Mouse (Mus musculus): ENCODE data around the gene Pias3.
"Not testable (repeated sequence)": the region's sequence is repeated elsewhere in the genome, so short reads cannot be mapped to it uniquely, and the experiment has no call there.

Pias3 gene

DNA sequence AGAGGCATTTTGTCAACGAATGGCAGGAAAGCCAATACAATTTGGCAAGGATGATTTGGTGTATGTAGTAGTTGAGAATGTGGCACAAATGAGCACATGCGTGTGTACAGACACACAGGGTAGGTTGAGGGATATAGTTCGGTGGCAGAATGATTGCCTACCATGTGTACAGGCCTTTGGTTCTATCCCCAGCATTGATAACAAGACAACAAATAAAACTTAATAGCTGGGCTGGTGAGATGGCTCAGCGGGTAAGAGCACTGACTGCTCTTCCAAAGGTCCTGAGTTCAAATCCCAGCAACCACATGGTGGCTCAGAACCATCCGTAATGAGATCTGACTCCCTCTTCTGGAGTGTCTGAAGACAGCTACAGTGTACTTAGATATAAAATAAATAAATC is 10.1 kb upstream of the Pias3 start:
- not testable (repeated sequence) for DNase-seq

DNA sequence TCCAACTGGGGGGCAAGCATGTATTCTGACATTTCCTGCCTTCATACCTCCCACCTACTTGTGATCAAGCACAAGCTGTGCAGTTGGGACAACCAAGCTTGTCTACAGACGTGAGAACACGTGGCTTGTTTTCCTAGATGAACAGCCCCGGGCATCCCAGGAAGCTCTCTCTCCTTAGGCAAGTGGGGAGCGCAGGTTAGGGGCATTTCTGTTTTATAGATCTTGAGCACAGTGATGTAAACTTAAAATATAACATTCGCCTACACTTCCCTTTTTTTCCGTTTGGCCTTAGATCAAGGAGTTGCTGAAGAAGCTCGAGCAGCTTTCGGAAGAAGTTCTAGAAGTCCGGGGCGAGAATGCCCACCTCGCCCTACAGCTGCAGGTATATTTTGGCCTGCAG is 7.3 kb upstream of the Pias3 start:
- DNase-seq: no peak

DNA sequence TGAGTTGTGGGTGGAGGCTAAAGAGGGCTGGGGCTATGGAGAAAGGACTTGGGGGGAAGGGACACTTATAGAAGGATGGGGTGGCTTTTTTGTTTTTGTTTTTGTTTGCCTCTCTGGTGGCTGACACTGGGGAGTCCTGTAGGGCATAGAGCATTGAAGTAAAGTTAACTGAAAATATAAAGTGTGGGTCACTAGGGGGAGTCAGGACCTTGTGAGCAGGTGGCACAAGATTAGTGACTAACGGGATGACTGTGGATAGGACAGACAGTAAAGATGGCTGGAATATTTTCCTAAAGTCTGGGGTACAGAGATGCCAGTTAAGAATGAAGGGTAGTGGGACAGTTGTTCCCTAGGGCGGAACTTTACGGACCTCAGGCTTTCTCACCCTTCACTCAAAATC is 5.9 kb upstream of the Pias3 start:
- no peak for DNase-seq

DNA sequence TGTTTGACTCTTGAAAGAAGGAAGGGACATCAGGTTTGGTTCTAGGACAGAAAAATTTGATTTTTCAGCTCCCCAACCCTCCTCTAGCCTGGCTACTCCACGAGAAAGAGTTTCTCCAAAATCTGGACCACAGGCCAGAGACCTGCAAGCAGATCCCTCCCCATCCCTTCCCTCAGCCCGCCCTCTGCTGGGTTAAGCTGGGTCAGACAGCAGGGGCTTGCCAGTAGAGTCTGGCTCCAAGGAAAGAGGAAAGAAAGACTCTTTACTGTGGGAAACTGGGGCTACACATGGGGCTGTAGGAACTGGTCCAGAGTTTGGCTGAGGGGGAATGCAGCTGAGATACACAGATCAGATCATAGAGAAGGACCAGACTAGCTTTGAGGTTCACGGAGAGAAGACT is 3.7 kb upstream of the Pias3 start:
- DNase-seq: peak; percentile 46

DNA sequence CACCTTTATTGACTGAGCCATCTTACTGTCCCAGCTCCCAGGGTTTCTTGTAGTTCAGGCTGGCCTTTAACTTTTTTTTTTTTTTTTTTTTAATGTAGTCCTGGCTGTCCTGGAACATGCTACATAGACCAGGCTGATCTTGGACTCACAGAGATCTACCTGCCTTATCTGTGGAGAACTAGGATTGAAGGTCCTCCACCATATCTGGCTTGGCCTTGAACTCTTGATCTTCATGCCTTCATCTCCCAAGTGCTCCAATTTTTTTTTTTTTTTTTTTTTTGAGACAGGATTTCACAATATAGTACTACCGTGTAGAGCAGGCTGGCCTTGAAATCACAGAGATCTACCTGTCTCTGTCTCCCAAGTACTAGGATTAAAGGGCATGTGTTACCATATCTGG is 2.6 kb upstream of the Pias3 start:
- no peak for DNase-seq

DNA sequence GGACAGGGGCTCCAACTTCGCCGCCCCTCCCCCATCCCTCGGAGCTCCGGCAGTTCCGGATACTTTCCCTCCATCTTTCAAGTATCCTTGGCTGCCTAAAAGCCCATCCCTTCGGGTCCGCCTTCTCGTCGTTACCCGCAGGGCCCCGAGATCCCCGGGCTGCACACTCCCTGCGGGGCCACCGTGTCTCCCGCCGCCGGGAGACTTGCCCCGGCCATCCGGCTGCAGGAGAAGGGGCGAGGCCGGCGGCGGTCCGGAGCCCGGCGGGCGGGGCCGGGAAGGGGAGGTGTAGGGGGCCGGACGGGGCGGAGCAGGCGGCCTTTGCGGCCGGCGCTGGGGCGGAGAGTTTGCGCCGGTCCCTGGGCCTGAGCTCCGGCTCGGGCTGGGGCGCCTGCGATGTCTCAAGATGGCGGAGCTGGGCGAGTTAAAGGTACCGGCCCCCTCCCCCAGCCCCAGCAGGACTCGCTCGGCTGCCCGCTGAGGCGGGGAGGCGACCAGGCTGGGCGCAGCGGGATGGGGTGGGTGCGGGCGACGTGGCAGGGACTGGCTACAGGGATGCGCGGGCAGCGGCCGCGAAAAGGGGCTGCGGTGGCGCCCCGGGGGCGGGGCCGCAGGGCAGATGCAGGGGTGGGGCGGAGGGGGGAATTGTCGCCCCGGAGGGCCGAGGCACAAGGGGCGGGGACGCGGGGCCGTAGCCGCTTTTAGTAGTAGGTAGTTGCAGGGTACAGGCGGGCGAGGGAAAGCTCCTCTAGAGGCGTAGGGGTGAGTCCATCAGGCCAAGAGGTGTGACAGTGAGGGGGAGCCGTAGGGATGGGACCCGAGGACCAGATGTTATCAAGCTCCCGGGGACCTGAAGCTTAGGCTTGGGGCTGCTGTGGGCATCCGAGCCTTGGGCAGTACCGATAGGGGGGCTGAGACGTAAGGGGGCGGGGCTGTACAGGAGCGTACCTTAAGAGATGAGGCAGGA is 865 bp downstream of the Pias3 start:
- peak; percentile 91 for DNase-seq

DNA sequence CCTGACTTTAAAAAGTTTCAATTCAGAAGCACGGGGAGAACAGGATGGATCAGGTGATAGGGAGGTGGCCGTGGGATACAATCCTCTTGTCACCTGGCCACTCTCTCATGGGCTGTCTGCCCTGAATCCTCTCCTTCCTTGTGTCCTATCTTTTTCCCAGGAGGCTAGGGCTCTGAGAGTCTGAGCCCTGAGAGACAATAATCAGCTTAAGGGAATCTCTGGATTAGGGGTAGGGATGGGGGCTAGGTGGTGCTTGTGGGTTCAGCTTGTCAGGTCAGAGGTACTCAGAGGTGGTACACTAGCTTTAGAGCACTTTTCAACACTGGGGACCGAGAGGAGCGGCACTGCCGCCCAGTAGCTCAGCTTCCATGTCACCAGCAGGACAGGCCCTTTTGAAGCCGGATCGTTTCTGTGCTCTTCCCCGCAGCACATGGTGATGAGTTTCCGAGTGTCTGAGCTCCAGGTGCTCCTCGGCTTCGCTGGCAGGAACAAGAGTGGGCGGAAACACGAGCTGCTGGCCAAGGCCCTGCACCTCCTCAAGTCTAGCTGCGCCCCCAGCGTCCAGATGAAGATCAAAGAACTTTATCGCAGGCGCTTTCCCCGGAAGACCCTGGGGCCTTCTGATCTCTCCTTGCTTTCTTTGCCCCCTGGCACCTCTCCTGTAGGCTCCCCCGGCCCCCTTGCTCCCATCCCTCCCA is 3.0 kb downstream of the Pias3 start:
- DNase-seq: no peak

DNA sequence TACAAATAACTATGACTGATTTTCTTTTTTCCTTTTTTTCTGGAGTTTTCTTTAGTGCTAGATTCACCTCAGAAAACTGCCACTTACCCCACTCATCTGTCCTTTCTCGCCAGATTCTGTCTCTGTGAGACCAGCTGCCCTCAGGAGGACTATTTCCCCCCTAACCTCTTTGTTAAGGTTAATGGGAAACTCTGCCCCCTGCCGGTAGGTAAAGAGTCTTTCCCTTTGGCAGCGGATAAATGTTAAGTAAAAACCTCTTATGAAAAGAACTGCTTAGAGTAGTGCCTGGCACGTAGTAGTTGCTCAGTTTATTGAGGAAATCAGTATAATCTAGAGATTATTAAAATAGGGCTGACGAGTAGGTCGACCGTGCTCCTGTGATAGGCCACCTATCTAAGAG is 4.2 kb downstream of the Pias3 start:
- peak; percentile 50 for DNase-seq

DNA sequence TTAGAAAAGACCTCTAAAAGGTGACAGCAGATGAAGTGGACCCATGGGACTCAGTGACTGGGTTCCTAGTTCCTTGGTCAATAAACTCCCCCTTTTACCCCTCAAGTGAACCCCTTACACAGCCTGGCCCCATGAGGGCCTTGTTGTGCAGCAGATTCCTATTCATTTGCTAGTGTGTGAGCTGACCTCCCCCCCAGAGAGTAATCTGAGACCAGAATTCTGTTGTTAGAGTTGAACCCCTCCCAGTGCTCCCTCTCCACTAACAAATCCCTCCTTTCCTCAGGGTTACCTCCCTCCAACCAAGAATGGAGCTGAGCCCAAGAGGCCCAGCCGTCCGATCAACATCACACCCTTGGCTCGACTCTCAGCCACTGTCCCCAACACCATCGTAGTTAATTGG is 4.8 kb downstream of the Pias3 start:
- DNase-seq: no peak

DNA sequence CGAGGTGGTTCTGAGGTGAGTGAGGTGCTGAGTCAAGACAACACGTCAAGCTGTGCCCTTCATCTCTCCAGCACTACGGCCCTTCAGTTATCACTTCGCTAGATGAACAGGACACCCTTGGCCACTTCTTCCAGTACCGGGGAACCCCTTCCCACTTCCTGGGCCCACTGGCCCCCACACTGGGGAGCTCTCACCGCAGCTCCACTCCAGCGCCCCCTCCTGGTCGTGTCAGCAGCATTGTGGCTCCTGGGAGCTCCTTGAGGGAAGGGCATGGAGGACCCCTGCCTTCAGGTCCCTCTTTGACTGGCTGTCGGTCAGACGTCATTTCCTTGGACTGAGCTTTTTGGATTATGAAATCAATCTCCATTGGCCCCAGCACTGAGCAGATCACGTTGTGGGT is 8.6 kb downstream of the Pias3 start:
- DNase-seq: peak; percentile 28

DNA sequence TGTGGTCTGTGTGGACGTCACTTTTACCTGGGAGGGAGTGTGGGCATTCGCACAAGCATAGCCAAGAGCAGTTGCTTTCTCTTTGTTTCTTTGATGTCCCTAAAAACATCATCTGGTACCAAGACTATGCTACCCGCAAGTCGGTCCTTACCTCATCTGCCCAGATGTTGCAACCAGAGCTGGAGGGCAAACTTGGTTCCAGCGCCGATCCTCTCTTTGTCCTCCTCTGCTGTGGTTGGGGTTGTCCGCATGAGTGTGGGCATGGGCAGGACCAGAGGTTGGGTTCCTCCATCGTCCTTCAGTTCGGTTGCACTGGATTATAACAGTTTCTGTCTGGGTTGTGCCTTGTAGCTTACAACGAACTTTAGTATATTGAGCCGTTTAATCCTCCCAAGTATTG is 10.0 kb downstream of the Pias3 start:
- DNase-seq: no peak

DNA sequence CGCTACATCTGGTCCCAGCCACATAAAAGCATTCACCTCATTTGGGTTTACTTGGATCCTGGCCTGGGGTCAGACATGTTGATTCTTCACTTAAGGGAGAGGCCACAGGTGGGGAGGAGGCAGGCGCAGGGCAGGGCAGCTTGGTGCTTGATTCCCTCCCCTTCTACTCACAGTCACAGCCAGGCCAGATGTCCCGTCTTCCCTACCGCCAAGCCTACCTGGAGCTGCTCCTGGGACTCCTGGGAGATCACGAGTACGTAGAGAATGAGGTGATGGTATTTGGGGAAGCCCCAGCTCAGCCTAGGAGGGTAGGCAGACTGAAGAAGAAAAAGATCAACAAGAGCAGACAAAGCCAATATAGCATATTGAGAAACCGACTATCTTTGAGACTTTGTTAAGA is 10.8 kb downstream of the Pias3 start:
- DNase-seq: no peak

DNA sequence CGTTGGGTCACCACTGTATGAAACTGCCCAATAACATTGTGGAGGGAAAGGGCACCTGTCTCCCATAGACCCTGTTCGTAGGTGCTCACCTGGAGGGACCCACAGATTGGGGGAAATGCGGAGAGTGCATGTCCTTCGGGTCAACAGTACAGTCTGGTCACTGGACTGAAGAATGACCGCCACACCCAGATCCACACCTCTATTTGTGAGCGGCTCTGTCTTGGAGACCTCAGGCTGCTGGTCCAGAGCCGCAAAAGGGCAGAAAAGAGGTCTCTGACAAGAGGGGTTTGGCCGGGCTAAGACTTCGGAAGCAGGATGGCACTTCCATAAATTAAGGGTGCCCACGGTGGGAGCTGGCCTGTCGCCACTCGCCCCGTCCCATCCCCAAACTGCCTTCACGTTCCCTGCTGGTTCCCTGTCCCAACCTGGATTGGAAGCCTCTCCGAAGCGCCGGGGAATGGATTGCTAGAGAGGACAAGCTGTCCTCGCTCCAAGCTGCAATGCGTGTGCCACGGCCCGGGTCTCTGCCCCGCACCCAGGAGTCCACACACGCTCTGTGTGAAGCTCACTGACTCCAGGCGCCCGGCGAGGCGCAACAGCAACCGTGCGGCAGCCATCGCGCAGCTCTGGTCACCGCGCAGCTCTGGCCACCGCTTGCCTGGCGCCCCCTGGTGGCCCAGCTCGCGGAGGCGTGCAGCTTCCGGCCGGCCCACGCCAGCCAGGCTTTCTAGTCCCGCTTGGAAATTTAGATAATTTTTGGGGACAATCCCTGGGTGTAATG is 11.9 kb downstream of the Pias3 start, which contains the start of gene Nudt17:
TSS of gene Nudt17 (minus strand) at position 660 of the 781 bp plus-strand sequence.
- peak; percentile 84 for DNase-seq

DNA sequence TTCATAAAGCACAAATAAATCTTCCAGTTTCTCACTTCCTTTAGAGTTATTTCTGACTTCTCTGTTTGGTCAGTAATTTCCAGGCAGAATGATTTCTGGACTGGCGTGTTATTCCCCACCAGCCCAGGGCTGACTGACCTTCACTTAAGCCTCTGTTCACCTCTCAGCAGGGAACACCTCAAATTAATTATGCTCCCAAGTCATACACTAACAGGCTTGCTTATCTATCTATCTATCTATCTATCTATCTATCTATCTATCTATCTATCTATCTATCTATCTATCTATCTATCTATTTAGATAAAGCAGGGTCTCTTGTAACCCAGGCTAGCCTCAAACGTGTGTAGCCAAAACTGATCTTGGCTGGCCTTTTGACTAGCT is 12.5 kb downstream of the Pias3 start:
- DNase-seq: no peak

DNA sequence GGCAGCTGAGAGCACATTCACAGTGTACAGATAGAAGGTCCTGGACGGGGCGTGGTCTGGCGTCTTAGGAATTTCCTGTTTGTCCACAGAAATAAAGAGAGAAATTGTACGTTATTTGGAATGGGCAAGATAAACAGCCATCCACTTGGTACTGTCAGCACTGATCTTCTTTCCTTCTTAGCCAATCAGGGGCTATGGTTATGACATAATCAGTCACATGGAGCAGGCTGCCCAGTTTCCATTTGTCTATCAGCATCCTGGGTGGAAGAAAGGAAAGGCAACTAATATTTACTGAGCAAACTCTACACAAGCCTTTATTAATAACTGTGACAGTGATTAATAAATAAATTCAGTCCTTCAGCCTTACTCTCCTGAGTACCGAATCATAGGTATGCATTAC is 18.1 kb downstream of the Pias3 start:
- no peak for DNase-seq

DNA sequence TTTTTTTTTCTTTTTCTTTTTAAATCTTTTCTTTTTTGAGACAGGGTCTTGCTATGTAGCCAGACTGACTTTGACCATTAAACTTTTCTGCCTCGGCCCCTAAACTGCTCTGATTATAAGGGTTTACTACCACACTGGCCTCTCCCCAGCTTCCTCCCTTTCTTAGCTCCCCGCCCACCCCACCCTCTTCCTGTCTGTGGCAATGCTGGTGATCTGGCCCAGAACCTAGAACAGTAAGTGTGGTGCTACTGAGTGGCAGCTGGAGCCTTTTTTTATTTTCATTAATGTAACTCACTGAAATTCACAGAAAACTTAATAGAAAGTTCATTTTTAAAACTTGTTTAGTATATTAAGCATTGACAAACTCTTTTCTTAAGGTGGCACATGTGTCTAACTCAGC is 19.7 kb downstream of the Pias3 start:
- DNase-seq: peak; percentile 25

DNA sequence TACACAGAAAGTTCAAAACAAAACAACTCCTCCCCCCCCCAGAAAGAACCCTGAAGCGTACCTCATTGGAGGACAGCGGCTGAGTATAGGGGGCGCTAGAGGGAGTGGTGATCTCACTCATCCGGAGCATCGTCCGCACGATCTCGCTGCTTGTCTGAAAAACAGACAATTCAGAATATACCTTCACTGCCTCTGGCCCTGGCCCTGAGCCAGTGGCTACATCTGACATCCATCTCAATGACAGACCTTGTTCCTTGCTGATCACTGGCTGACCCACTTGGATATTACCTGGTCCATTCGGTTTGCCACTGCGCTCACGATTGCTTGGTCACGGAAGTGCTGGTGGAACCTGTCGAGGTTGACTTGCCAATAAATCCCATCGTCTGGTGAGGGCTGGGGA is 23.0 kb downstream of the Pias3 start:
- DNase-seq: peak; percentile 44

DNA sequence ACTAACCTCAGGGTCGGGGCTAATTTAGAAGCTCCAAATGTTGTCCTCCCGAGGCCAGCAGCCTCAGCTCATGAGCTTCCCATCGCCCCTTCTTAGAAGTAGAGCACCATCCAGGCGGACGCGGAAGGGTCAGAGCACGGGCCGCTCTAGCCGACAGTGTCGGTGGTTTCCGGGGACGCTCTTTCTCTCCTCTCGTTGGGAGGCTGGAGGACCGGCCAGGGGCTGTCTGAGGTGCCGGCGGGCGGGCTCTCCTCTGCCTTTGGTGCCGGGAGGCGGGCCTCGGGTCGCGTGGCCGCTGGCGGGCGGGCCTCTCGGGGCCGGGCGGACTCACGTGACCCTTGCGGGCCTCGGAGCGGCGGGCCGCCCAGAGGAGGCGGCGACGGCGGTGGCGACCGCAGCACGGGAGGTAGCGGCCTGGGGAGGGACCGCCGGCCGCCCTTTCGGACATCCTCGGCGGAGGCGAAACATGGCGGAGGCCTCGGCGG is 31.2 kb downstream of the Pias3 start, which contains the start of the genes Polr3c and Rnf115:
TSS of gene Polr3c (minus strand) at position 286 of the 485 bp plus-strand sequence.
TSS of gene Rnf115 (plus strand) at position 322 of the 485 bp plus-strand sequence.
- peak; percentile 95 for DNase-seq

DNA sequence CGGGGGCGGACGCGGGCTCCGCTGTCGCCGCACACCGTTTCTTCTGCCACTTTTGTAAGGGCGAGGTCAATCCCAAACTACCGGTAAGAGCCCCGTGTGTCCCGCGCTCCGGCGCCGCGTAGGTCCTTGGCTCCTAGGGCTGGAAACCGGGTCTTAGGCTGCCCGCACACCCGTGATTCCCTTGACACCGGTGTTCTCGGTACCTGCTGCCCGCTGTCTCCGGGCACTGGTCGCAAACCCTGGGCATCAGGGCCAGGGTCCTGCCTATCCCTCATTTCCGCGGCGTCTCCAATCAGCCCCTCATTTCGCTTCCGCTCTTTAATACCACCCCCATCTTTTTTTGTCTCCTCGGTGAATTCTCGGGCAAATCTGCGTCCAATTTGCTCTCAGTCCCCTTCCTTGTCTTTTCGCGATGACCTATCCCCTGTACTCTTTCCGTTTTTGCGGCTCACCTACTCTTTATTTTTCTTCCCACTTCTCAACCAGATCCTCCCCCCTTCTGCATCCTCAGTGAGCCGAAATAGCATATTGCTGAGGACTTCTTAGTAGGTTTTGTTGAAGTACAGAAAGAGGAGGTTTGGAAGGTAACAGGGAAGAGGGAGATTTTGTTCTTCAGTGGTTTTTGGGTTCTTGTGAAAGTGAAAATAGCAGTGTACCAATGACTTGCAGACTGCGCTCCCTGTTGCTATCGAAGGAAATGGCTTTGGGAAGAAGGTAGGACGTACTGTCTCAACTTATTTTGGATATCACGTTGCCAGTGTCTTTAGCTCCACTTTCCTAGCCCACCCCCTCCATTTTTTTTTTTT is 31.8 kb downstream of the Pias3 start:
- DNase-seq: no peak

DNA sequence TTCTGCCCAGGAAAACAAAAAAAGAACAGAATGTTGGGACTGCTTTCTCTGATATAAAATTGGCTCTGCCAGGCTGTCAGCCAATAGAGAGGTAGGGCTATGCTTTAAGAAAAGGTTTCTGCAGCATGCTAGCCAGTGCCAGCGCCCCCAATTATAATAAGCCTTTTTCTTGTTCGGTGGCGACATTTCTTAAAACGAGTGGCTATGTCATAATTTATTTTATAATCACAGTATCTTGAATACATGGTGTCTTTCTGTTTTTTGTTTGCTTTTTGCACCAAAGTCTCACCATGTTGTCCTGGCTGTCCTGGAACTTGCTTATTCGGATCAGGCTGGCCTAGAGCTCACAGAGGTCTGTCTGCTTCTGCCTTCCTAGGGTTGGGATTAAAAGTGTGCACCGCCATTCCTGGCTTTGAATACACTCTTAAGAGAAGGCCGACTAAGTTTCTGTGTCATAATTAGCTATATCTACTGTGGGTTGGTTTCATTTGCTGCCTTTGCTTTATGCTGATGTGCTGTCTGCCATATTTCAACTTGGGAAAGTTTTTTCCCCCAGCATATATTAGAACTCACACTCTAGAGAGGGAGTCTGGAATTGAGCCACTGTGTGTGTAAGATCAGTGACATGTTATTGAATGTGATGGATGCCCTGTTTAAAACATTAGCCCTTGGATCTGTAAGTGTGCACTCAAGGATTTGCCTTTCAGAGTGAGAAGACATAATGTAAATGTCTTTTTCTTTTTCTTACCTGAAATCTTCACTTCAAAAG is 32.6 kb downstream of the Pias3 start:
- DNase-seq: no peak

DNA sequence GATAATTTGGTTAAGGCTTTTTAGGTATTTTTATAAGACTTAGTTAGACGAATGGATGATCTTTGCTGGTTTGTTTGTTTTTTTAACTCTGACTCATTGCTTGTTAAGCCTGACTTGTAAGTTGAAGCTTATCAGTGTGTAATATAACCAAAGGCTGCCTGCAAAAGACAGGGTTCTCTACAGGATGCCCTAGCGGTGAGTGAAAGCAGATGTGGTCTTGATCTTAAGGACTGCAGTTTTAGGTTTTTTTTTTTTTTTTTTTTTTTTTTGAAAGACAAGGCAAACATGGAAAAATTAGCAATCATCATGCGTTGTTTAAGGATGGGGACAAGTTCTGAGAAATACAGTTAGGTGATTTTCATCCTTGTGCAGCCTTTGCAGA is 33.2 kb downstream of the Pias3 start:
- DNase-seq: no peak
